Mouse (Mus musculus): ENCODE results near the gene C1qtnf3. TPM values are rescaled to one million over a fixed set of nuclear protein-coding genes. Genes with fewer than 3 reads are reported as not detected.

C1qtnf3 gene
- polyA plus RNA-seq, 1 experiment from 2014 or later = 10.9 TPM

Other genes with a start within 250 kb of the C1qtnf3 start
- gene Rai14, start 237.7 kb upstream of the C1qtnf3 start, polyA plus RNA-seq (2014; fragmentation: Nextera tagmentation; extraction: Ambion mirVana) = 86.0 and 93.4 TPM in 2 replicates
- gene Amacr, start 29.4 kb downstream of the C1qtnf3 start, polyA plus RNA-seq (2014; fragmentation: Nextera tagmentation; extraction: Ambion mirVana) = 10.1 and 15.4 TPM in 2 replicates
- 0.31 and 0.36 TPM in 2 replicates for gene Slc45a2, start 48.4 kb downstream of the C1qtnf3 start, polyA plus RNA-seq (2014; fragmentation: Nextera tagmentation; extraction: Ambion mirVana)
- 0.71 and 1.6 TPM in 2 replicates for gene Rxfp3, start 85.7 kb downstream of the C1qtnf3 start, polyA plus RNA-seq (2014; fragmentation: Nextera tagmentation; extraction: Ambion mirVana)
- 2.7 and 2.9 TPM in 2 replicates for gene Adamts12, start 112.5 kb downstream of the C1qtnf3 start, polyA plus RNA-seq (2014; fragmentation: Nextera tagmentation; extraction: Ambion mirVana)

Data from hindbrain, embryonic 11.5 days (tissue).